Mouse (Mus musculus) urinary bladder, adult 18-20 months (tissue): ENCODE measurements around the gene Slc44a4.
"Not testable (repeated sequence)": the region's sequence is repeated elsewhere in the genome, so short reads cannot be mapped to it uniquely, and the experiment has no call there.

Experiments
- DNase-seq, 2 experiments: peaks; one replicate each; pipeline ENCODE4 v3.0.0; 2022; ENCODE audit warnings: low spot score in 2 of 2, mixed read lengths in 2 of 2

Slc44a4 gene

DNA sequence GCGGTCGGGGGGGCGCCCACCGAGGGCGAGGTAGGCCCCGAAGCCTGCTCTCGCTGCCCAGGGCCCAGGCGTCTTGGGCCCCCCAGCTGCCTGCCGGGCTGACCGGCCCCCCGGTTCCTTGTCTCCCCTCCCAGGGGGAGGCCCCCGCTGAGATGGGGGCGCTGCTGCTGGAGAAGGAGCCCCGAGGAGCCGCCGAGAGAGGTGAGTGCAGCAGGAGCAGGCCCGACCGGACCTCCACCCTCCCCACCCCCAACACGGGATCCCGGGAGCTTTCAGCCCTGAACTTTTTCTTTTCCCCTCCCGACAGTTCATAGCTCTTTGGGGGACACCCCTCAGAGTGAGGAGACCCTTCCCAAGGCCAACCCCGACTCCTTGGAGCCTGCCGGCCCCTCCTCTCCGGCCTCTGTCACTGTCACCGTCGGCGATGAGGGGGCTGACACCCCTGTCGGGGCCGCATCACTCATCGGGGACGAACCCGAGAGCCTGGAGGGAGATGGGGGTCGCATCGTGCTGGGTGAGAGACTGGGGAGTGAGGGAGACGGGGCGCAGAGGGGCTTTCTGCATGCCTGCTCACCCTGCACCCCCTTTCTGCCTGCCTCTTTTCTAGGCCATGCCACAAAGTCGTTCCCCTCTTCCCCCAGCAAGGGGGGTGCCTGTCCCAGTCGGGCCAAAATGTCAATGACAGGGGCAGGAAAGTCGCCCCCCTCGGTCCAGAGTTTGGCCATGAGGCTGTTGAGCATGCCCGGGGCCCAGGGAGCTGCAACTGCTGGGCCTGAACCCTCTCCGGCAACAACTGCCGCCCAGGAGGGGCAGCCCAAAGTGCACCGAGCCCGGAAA is 15.0 kb upstream of the Slc44a4 start:
- DNase-seq = peak in 1 of 2 experiments; percentile 68

- DNase-seq = no peak
These were observed 14.4 kb upstream of the Slc44a4 start for GRCm38 (mm10) chr17:34899890-34900243.

DNA sequence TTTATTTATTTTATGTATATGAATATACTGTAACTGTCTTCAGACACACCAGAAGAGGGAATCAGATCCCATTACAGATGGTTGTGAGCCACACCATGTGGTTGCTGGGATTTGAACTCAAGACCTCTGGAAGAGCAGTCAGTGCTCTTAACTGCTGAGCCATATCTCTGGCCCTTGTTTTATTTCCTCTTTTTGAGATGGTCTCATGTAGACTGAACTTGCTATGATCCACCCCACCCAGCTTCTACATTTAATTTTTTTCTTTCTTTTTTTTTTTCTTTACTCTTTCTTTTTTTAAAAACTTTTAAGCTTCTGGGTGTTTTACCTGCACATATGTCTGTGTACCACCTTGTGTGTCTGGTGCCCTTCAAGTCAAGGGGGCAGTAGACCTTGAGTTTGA is 13.4 kb upstream of the Slc44a4 start:
- DNase-seq = not testable (repeated sequence)

GRCm38 (mm10) chr17:34901948-34902347 is 12.3 kb upstream of the Slc44a4 start:
- not testable (repeated sequence) for DNase-seq

GRCm38 (mm10) chr17:34902895-34903294 is 11.4 kb upstream of the Slc44a4 start:
- DNase-seq = no peak

DNA sequence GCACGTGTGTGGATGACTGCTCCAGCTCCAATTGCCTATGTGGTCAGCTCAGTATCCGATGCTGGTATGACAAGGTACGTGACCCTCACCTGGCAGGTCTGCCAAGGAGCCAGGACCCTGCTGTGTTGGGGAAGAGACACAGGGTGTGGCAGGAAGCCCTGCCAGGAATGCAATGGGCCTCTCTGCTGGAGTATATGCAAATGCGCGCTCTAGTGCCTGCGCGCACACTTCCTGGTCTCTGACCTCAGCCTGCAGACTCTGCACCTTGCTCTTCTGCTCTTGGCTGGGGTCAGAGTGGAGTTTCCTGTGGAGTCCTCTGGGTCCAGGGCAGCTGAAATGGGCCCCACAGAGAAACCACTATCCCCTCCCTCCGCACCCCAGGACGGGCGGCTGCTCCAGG is 3.3 kb upstream of the Slc44a4 start:
- no peak for DNase-seq

- DNase-seq = peak; percentile 50 to 74
These were observed 2.3 kb upstream of the Slc44a4 start for GRCm38 (mm10) chr17:34911945-34912351.

DNA sequence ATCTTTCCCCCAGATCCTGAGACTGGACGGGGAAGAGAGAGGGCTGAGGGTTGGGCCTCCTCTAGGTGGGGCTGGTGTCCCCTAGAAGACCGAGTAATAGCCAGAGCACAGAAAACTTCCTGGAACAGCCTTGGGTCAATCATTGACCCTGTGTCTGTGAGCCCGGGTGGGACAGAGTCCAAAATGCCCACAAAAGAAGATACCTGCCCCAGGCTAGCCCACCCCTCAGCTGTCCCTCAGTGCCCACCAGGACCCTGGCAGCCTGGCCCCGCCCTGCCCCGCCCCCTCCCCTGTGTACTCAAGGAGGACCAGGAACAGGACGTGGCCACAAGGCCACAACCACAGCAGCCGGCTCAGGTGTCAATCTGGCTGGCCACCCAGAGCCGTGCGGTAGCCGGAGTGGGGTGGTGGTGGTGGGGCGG is 1.2 kb downstream of the Slc44a4 start:
- DNase-seq = peak in 1 of 2 experiments; percentile 44

GRCm38 (mm10) chr17:34916316-34916715 is 2.0 kb downstream of the Slc44a4 start:
- no peak for DNase-seq

GRCm38 (mm10) chr17:34917188-34917587 is 2.9 kb downstream of the Slc44a4 start:
- no peak for DNase-seq

- no peak for DNase-seq
These were observed 8.7 kb downstream of the Slc44a4 start for GRCm38 (mm10) chr17:34922939-34923338.

DNA sequence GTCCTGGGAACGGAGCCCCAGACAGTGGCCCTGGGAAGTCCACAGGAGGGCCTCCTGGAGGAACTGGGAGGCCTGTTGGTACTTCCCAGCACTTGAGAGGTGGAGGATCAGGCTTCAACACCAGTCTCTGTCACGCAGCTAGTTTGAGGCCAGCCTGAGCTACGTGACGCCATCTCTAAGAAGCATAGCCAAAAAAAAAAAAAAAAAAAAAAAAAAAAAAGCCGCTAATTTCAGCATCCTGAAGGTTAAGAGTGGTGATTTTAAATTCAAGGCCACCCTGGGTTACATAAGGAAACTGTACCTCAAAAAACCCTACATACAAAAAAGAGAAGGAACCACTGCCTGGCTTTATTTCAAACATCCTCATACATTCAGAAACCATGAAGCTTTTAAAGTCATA is 10.0 kb downstream of the Slc44a4 start:
- no peak for DNase-seq

GRCm38 (mm10) chr17:34927306-34928019 is 13.2 kb downstream of the Slc44a4 start:
- DNase-seq = no peak

GRCm38 (mm10) chr17:34928841-34929240 is 14.6 kb downstream of the Slc44a4 start:
- DNase-seq = no peak

GRCm38 (mm10) chr17:34931061-34931734 is 16.9 kb downstream of the Slc44a4 start, which contains the start of gene Neu1:
Neu1 (plus strand) TSS chr17:34931253.
- peak; percentile 94 to 98 for DNase-seq

DNA sequence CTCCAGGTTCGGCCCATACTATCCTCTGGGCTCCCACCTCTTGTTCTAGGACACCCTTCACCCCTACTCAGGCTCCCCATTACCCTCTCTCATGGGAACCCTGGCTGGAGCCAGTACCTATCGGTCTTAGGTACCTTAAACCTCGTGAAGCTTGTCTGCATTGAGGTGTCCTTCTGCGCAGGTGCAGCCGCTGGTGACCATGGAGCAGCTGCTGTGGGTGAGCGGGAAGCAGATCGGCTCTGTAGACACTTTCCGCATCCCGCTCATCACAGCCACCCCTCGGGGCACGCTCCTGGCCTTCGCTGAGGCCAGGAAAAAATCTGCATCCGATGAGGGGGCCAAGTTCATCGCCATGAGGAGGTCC is 17.5 kb downstream of the Slc44a4 start:
- peak in 1 of 2 experiments; percentile 30 for DNase-seq

- DNase-seq = no peak
These were observed 18.0 kb downstream of the Slc44a4 start for GRCm38 (mm10) chr17:34932287-34932686.

DNA sequence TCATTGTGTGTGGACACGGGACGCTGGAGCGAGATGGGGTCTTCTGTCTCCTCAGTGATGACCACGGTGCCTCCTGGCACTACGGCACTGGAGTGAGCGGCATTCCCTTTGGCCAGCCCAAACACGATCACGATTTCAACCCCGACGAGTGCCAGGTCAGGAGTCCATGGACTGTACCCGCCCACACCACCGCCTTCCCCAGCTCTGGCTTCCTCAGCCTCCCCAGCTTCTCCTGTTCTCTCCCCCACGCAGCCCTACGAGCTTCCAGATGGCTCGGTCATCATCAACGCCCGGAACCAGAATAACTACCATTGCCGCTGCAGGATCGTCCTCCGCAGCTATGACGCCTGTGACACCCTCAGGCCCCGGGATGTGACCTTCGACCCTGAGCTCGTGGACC is 19.8 kb downstream of the Slc44a4 start:
- DNase-seq = no peak

DNA sequence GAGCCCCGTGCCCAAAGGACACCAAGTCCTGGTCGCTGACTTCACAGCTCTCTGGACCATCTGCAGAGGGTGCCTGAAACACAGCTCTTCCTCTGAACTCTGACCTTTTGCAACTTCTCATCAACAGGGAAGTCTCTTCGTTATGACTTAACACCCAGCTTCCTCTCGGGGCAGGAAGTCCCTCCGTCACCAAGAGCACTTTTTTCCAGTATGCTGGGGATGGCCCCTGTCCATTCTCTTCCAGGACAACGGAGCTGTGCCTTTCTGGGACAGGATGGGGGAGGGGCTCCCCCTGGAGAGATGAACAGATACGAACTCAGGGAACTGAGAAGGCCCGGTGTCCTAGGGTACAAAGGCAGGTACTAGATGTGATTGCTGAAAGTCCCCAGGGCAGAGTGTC is 20.6 kb downstream of the Slc44a4 start:
- no peak for DNase-seq

DNA sequence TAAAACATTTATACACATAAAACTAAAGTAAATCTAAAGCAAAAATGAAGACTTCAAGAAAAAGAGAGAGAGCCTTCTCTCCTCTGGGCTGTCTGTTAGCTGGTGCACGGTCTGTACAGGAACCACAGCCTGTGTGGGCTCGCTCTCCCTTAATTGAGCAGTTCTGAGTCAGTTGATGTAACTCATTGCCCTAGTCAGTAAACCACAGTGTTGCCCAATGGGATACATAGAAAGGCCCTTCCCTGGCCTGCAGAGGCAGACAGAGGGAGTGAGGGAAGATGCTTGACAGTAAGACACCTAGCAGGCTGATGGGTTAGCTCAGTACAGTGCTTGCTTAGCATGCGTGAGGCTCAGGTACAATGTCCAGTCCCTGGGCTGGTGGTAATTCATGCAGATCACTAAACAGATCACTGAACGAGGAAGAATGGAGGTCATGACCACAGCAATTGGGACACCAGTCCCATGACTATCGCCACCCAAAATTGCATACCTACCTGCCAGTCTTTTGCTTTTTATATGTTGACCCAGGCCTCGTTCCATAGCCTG is 23.8 kb downstream of the Slc44a4 start:
- no peak for DNase-seq

DNA sequence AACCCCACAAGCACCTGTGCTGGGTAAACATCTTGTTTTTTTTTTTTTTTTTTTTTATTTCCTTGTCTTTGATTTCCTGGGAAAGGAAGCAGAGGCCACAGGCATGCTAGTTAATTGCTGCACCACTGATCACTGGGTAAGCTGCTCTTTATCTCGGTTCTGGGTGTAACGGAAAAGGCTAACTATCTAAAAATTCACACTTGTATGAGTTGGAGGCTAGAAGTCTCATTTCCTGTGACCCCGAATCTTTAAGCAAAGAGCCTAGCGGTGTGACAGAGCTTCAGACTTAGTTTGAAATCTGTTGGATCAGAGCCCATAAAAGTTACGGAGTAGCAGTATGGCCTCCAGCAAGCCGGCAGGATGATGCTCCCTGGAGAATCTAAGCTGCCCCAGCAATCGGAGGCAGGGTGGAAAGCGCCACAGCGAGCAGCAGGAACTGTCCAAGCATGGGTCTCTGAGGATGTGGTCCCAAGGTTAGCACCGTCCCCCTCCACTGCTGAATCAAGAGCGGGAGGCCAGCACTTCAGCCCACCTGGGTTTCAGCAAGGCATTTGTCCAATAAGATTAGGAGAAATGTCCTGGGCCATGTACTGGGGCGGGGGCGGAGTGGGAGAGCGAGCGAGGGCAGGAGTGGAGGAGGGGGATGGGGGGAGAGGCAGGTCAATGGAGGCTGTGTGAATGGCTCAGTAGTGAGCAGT is 27.2 kb downstream of the Slc44a4 start:
- DNase-seq = no peak
